ENCODE assay signal across 24 mouse cellular contexts in genomic region chr2:19086167-19086566, GRCm38 (mm10).
A peak's percentile ranks its signal among the peaks of the same experiment; 100 is the strongest.
DNase-seq lines count a peak whose midpoint lies in the region; ATAC-seq and TF ChIP-seq lines count a peak whose summit lies in the region.
"Had no signal": no experiment of that assay in that cellular context is flagged by ENCODE, and none has a peak within 500 bp of the region (broad histone marks: within the 10 kb centered on the region; RNA-seq: fewer than 3 reads in every experiment).

No protein-coding gene starts in this region.

- H3K9ac ChIP-seq in MEL (ENCODE audit: control insufficient read depth, low read depth, low read length, poor library complexity, severe bottlenecking) = no peak overlapping the region

- H3K27ac ChIP-seq in MEL (ENCODE audit: control insufficient read depth, low read depth, low read length) = no peak overlapping the region

- H3K9me3 ChIP-seq in G1E (replicated peaks) (no peaks in the 10 kb centered on the region), MEL (replicated peaks; ENCODE audit: insufficient read depth, low read length) (no peaks in the 10 kb centered on the region)

- peak; percentile 54; the same call in 1 of the 2 replicates for ATAC-seq in G1E (ENCODE audit: extremely low read depth, insufficient number of reproducible peaks, low FRiP score, poor library complexity, severe bottlenecking)
- peak; percentile 29; the same call in 1 of the 2 replicates for ATAC-seq in megakaryocyte progenitor cell, adult 5-6 weeks (replicated peaks; ENCODE audit: poor library complexity)
- ATAC-seq: activated CD4-positive, CD25-positive, alpha-beta regulatory T cell, adult 4 months; CD4-positive, CD25-positive, alpha-beta regulatory T cell, adult 4 months; Patski had no signal

- TF ChIP-seq CTCF in G1E (IDR thresholded peaks at IDR 0.05; ENCODE audit: low read depth, low read length) (no peak), MEL (IDR thresholded peaks at IDR 0.05 in 2 of 3, conservative IDR thresholded peaks at IDR 0.05 in 1 of 3; ENCODE audit: control insufficient read depth in 1 of 3, insufficient read depth in 1 of 3, low read depth in 2 of 3, low read length in 3 of 3, poor library complexity in 1 of 3, severe bottlenecking in 1 of 3) (no peak)

- H3K36me3 ChIP-seq in G1E (replicated peaks) (no peaks in the 10 kb centered on the region), MEL (ENCODE audit: control insufficient read depth in 1 of 2, insufficient read depth in 2 of 2, low read length in 2 of 2) (peaks cover 0 to 11% of the 10 kb centered on the region in 2 experiments; a peak in 2 of 4 replicates)

- no peak for TF ChIP-seq POLR2A in MEL (IDR thresholded peaks at IDR 0.05; ENCODE audit: control insufficient read depth in 1 of 2, insufficient read depth in 1 of 2, low read depth in 1 of 2, low read length in 2 of 2, poor library complexity in 1 of 2)

- H3K4me3 ChIP-seq in G1E (ENCODE audit: low read depth, low read length) = no peak overlapping the region
- H3K4me3 ChIP-seq in MEL (ENCODE audit: control insufficient read depth in 1 of 2, insufficient read depth in 1 of 2, low read depth in 2 of 2, low read length in 2 of 2) = no peak overlapping the region

- no peak for TF ChIP-seq RAD21 in MEL (IDR thresholded peaks at IDR 0.05; ENCODE audit: low read depth, low read length)

- no peaks in the 10 kb centered on the region for H3K79me2 ChIP-seq in MEL (ENCODE audit: control insufficient read depth, insufficient read depth, low read length, poor library complexity)

- no peaks in the 10 kb centered on the region; the same call in 1 of the 2 replicates for H3K27me3 ChIP-seq in G1E (ENCODE audit: insufficient read depth, low read length)
- no peaks in the 10 kb centered on the region for H3K27me3 ChIP-seq in MEL (ENCODE audit: control insufficient read depth in 1 of 2, insufficient read depth in 2 of 2, low read length in 2 of 2)
- H3K27me3 ChIP-seq: CH12.LX, Patski had no signal

- peak; percentile 40 to 62; a peak in 2 of 4 replicates for TF ChIP-seq EP300 in MEL (IDR thresholded peaks at IDR 0.05; ENCODE audit: low read depth in 1 of 2, low read length in 2 of 2)

- peaks cover 20% of the 10 kb centered on the region for H3K4me1 ChIP-seq in G1E (ENCODE audit: insufficient read depth, low read depth, low read length)
- peaks cover 0 to 13% of the 10 kb centered on the region in 2 experiments; a peak in 2 of 4 replicates for H3K4me1 ChIP-seq in MEL (ENCODE audit: control insufficient read depth in 1 of 2, insufficient read depth in 2 of 2, low read length in 2 of 2)

- DNase-seq in G1E (ENCODE audit: low spot score) = no peak
- peak; percentile 47 for DNase-seq in MEL (ENCODE audit: low read depth, low spot score)
- DNase-seq in MEL-GATA-1-ER (ENCODE audit: extremely low read depth, low read depth) = peak; percentile 27
- no peak for DNase-seq in heart, adult 9 months (ENCODE audit: low spot score in 2 of 2)
- no peak for DNase-seq in yolk sac, embryonic 10.5 days (ENCODE audit: low spot score)
- DNase-seq in cerebellum, adult 8-10 months = no peak
- no peak for DNase-seq in kidney, postnatal 36 days
- DNase-seq: adrenal gland, adult 2 months; adrenal gland, adult 8-10 months; adrenal gland, postnatal 10 days; adrenal gland, postnatal 14 days; adrenal gland, postnatal 25 days; adrenal gland, postnatal 36 days; B cell, adult 2 months; cerebellum, adult 11 months; cerebellum, adult 11-12 months; cerebellum, adult 18-20 months; cerebellum, adult 2 months; cerebellum, adult 9-10 months had no signal

TF ChIP-seq in MEL, 35 proteins besides CTCF, POLR2A, EP300 and RAD21:
- no peak for TF ChIP-seq HCFC1 (IDR thresholded peaks at IDR 0.05; ENCODE audit: low read depth, low read length)
- TF ChIP-seq MEF2A (IDR thresholded peaks at IDR 0.05; ENCODE audit: extremely low read depth, insufficient replicate concordance, low read depth, low read length, poor library complexity, severe bottlenecking) = no peak
- TF ChIP-seq CHD1 (IDR thresholded peaks at IDR 0.05; ENCODE audit: low read depth, low read length) = no peak
- peak; percentile 31; the same call in 1 of the 2 replicates for TF ChIP-seq MXI1 (IDR thresholded peaks at IDR 0.05; ENCODE audit: low read depth, low read length)
- peak; percentile 78 for TF ChIP-seq ZNF384 (IDR thresholded peaks at IDR 0.05; ENCODE audit: low read depth, low read length)
- no peak for TF ChIP-seq ZC3H11A (IDR thresholded peaks at IDR 0.05; ENCODE audit: low read depth, low read length)
- TF ChIP-seq NELFE (IDR thresholded peaks at IDR 0.05; ENCODE audit: low read depth, low read length) = no peak
- no peak for TF ChIP-seq RCOR1 (IDR thresholded peaks at IDR 0.05; ENCODE audit: low read depth, low read length)
- peak; percentile 50; the same call in 1 of the 2 replicates for TF ChIP-seq MAX (IDR thresholded peaks at IDR 0.05; ENCODE audit: low read length)
- 0 out of 2 replicates have a peak, but pooled peaks have one; percentile 36 for TF ChIP-seq MAZ (IDR thresholded peaks at IDR 0.05; ENCODE audit: low read depth, low read length)
- no peak for TF ChIP-seq POLR2AphosphoS5 (IDR thresholded peaks at IDR 0.05; ENCODE audit: borderline replicate concordance, low read depth, low read length)
- TF ChIP-seq GATA1 (IDR thresholded peaks at IDR 0.05; ENCODE audit: low read depth, low read length) = peak; percentile 55
- TF ChIP-seq NRF1 (IDR thresholded peaks at IDR 0.05; ENCODE audit: insufficient read depth, low read depth, low read length, poor library complexity, severe bottlenecking) = no peak
- no peak for TF ChIP-seq GABPA (IDR thresholded peaks at IDR 0.05; ENCODE audit: low read depth, low read length)
- TF ChIP-seq KAT2A (conservative IDR thresholded peaks at IDR 0.05; ENCODE audit: low read depth, low read length) = no peak
- TF ChIP-seq ZKSCAN1 (IDR thresholded peaks at IDR 0.05; ENCODE audit: low read depth, low read length) = no peak
- TF ChIP-seq ZMIZ1 (IDR thresholded peaks at IDR 0.05; ENCODE audit: low read depth, low read length) = no peak
- peak; percentile 77 for TF ChIP-seq USF1 (IDR thresholded peaks at IDR 0.05; ENCODE audit: low read depth, low read length)
- TF ChIP-seq MAFK (IDR thresholded peaks at IDR 0.05; ENCODE audit: borderline replicate concordance, low read depth, low read length) = no peak
- no peak for TF ChIP-seq SMC3 (IDR thresholded peaks at IDR 0.05; ENCODE audit: low read depth, low read length)
- no peak for TF ChIP-seq POLR2AphosphoS2 (IDR thresholded peaks at IDR 0.05; ENCODE audit: low read length)
- TF ChIP-seq TAL1 (IDR thresholded peaks at IDR 0.05; ENCODE audit: low read length) = no peak
- no peak for TF ChIP-seq UBTF (IDR thresholded peaks at IDR 0.05; ENCODE audit: borderline replicate concordance, insufficient read depth, low read depth, low read length)
- TF ChIP-seq ETS1 (IDR thresholded peaks at IDR 0.05; ENCODE audit: low read depth, low read length) = peak; percentile 31; the same call in 1 of the 2 replicates
- no peak for TF ChIP-seq SIN3A (IDR thresholded peaks at IDR 0.05; ENCODE audit: low read length)
- no peak for TF ChIP-seq CHD2 (IDR thresholded peaks at IDR 0.05; ENCODE audit: low read length)
- 0 out of 2 replicates have a peak, but pooled peaks have one; percentile 53 for TF ChIP-seq MYC (IDR thresholded peaks at IDR 0.05; ENCODE audit: low read depth, low read length)
- TF ChIP-seq JUND (IDR thresholded peaks at IDR 0.05; ENCODE audit: low read depth, low read length) = no peak
- no peak for TF ChIP-seq BHLHE40 (IDR thresholded peaks at IDR 0.05; ENCODE audit: borderline replicate concordance, low read depth, low read length)
- TF ChIP-seq ELF1 (IDR thresholded peaks at IDR 0.05; ENCODE audit: low read depth, low read length) = no peak
- TF ChIP-seq MYB (IDR thresholded peaks at IDR 0.05; ENCODE audit: low read depth, low read length) = no peak
- no peak for TF ChIP-seq TBP (IDR thresholded peaks at IDR 0.05; ENCODE audit: low read depth, low read length)
- no peak for TF ChIP-seq E2F4 (IDR thresholded peaks at IDR 0.05; ENCODE audit: borderline replicate concordance, low read depth, low read length)
- 0 out of 2 replicates have a peak, but pooled peaks have one; percentile 42 for TF ChIP-seq TCF12 (IDR thresholded peaks at IDR 0.05; ENCODE audit: low read depth, low read length)
- TF ChIP-seq USF2 (IDR thresholded peaks at IDR 0.05; ENCODE audit: borderline replicate concordance in 1 of 2, insufficient read depth in 1 of 2, low read depth in 1 of 2, low read length in 2 of 2) = 0 out of 4 replicates have a peak, but pooled peaks of 1 of the 2 experiments have one; percentile 23

Comparison
In these comparisons a context has a peak if more than half of its experiments do, and no peak if none do; other contexts are left out.
1. DNase-seq: peak in MEL (single experiment) and MEL-GATA-1-ER (single experiment); none in G1E (single experiment), heart, adult 9 months (0 of 2), yolk sac, embryonic 10.5 days (single experiment), cerebellum, adult 8-10 months (single experiment) and kidney, postnatal 36 days (0 of 2).